Mouse (Mus musculus): ENCODE measurements around the gene BC048562.

Gene BC048562

GRCm38 (mm10) chr9:108481520-108482210 lies 45.4 kb downstream of the BC048562 start:
- no peak for DNase-seq

- no peak for DNase-seq
These were observed 46.9 kb downstream of the BC048562 start for GRCm38 (mm10) chr9:108483051-108483790.

GRCm38 (mm10) chr9:108484021-108484420 lies 47.7 kb downstream of the BC048562 start:
- no peak for DNase-seq

- no peak for DNase-seq
These were observed 49.1 kb downstream of the BC048562 start for GRCm38 (mm10) chr9:108485301-108485875.

- DNase-seq, result no peak
These were observed 50.8 kb downstream of the BC048562 start for GRCm38 (mm10) chr9:108486973-108487530.

- no peak for DNase-seq
These were observed 52.1 kb downstream of the BC048562 start for GRCm38 (mm10) chr9:108488403-108488802.

- no peak for DNase-seq
These were observed 52.9 kb downstream of the BC048562 start for GRCm38 (mm10) chr9:108489215-108489614.

- DNase-seq, result peak in 1 of 2 experiments; percentile 38
These were observed 53.6 kb downstream of the BC048562 start for GRCm38 (mm10) chr9:108489702-108490558.

- DNase-seq, result peak; percentile 97 to 98
These were observed 54.4 kb downstream of the BC048562 start, which contains the start of gene Usp19 for GRCm38 (mm10) chr9:108490559-108491285. Gene Usp19, plus strand, starts transcription at chr9:108490602.

- DNase-seq, result no peak
These were observed 55.0 kb downstream of the BC048562 start for GRCm38 (mm10) chr9:108491286-108491580.

- peak in 1 of 2 experiments; percentile 45 for DNase-seq
These were observed 55.9 kb downstream of the BC048562 start for GRCm38 (mm10) chr9:108492043-108492750.

GRCm38 (mm10) chr9:108493246-108493645 lies 57.0 kb downstream of the BC048562 start:
- no peak for DNase-seq

GRCm38 (mm10) chr9:108494146-108494825 lies 58.0 kb downstream of the BC048562 start:
- DNase-seq, result no peak

- DNase-seq, result no peak
These were observed 58.6 kb downstream of the BC048562 start for GRCm38 (mm10) chr9:108494905-108495304.
